Mouse (Mus musculus): ENCODE data around the gene Kazn.

Kazn gene

GRCm38 (mm10) chr4:142239240-142240126 is at the start of gene Kazn:
Gene Kazn, minus strand, starts transcription at chr4:142239401.
- peak; percentile 96 for DNase-seq (ENCODE audit: low spot score)

GRCm38 (mm10) chr4:142285471-142285870 is 46.3 kb upstream of the Kazn start:
- DNase-seq (ENCODE audit: low spot score): no peak

- DNase-seq (ENCODE audit: low spot score): no peak
Observed at GRCm38 (mm10) chr4:142283867-142284266, 44.7 kb upstream of the Kazn start.

- no peak for DNase-seq (ENCODE audit: low spot score)
Observed at GRCm38 (mm10) chr4:142278197-142278575, 39.0 kb upstream of the Kazn start.

- no peak for DNase-seq (ENCODE audit: low spot score)
Observed at GRCm38 (mm10) chr4:142277481-142278196, 38.4 kb upstream of the Kazn start.

GRCm38 (mm10) chr4:142275242-142275641 is 36.0 kb upstream of the Kazn start:
- DNase-seq (ENCODE audit: low spot score): no peak

DNA sequence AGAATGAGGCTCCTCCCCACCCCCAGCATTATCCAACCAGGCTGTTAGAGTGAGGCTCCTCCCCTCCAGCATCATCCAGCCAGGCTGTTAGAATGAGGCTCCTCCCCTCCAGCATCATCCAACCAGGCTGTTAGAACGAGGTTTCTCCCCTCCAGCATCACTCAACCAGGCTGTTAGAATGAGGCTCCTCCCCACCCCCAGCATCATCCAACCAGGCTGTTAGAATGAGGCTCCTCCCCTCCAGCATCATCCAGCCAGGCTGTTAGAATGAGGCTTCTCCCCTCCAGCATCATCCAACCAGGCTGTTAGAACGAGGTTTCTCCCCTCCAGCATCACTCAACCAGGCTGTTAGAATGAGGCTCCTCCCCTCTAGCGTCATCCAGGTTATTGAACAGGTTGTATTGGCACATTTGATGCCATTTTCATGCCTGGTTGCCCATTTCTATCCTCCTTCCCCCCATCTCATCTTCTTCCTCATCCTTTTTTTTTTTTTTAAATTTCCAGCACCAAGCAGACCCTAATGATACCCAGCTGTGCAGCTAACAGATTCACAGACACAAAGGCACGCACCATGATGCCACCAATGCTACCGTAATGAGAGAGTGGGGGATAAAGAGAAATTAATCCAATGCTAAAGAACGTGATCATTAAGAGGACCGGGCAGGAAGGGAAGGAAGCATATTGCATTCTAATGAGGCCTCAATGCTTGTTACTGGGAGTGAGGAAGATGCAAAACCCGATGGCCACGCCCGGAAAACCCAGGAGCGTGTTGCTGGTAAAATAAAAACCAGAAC is 35.4 kb upstream of the Kazn start:
- no peak for DNase-seq (ENCODE audit: low spot score)

- DNase-seq (ENCODE audit: low spot score): no peak
Observed at GRCm38 (mm10) chr4:142271506-142271905, 32.3 kb upstream of the Kazn start.

DNA sequence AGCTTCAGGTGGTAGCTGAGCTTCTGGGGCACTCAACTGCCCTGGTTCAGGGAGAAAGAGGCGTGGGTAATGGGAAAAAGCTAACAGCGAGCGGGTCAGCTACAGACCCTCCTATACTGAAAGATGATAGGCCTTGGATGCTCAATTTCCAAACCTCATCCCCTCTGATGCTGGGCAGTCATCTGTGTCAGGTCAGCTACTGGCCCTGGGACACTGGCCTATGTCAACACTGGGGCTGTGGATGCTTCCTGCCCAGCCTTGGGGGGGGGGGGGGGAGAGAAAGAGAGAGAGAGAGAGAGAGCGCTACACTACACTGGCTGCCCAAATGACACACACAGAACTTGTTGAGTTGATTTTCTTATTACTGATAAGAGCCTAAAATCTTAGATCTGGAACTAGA is 28.6 kb upstream of the Kazn start:
- no peak for DNase-seq (ENCODE audit: low spot score)

DNA sequence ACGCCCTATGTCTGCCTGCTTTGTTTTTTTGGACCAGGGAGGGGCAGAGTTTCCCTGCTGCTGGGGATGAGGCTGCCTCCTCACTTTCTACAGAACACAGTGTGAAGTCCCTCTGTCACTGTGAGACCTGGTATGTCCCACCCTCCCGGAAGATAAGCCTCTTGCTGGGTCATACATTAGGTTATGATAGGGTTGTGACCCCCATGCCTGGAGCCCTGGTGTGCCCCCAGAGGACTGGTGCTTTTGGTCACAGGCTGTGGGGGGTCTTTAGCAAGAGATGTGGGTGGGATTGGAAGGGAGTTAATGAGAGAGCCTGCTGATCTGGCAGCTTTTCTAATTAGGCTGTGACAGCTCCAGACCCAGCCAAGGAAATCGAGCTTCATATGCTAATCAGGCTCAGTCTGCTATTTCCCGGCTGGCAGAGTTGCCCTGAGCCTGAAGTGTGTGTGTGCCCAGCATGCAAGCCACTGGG is 28.2 kb upstream of the Kazn start:
- no peak for DNase-seq (ENCODE audit: low spot score)

DNA sequence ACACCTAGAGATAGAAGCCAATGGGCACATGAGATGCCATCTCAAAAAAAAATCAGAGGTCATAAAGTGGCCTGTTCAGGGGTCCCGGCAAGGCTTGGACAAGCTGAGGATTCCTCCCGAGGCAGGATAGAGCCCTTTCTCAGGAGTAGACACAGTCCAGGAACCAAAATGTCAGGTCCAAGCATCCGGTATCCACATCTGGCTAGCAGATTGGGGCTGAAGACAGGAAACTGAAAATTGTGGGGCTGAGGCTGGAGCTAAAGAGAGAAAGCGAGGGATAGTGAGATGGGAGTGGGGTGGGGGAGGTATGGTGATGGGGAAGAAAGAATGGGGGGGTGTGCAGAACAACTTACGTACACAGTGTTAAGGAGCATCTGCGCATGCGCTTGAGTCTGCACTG is 25.1 kb upstream of the Kazn start:
- no peak for DNase-seq (ENCODE audit: low spot score)

GRCm38 (mm10) chr4:142261725-142262124 is 22.5 kb upstream of the Kazn start:
- DNase-seq (ENCODE audit: low spot score): no peak

DNA sequence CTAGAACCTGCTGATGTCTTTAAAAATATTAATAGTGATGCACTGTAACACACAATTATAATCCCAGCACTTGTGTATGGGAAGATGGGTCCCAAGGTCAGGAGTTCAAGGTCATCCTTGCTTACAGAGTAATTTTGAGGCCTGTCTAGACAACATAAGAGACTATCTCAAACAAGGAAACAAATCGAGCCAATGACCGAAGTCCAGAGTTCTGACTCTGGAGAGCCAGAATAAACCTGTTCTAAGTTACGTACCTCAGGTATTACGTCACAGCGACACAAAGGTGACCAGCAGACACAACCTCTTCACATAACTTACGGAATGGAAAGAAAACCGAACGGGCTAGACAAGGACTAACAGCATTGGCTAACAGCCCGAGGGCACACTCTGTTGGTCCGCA is 19.5 kb upstream of the Kazn start:
- DNase-seq (ENCODE audit: low spot score): no peak

- DNase-seq (ENCODE audit: low spot score): no peak
Observed at GRCm38 (mm10) chr4:142254088-142254487, 14.9 kb upstream of the Kazn start.

GRCm38 (mm10) chr4:142251471-142252354 is 12.5 kb upstream of the Kazn start:
- DNase-seq (ENCODE audit: low spot score): no peak

GRCm38 (mm10) chr4:142250054-142250453 is 10.9 kb upstream of the Kazn start:
- DNase-seq (ENCODE audit: low spot score): no peak

GRCm38 (mm10) chr4:142249401-142249800 is 10.2 kb upstream of the Kazn start:
- no peak for DNase-seq (ENCODE audit: low spot score)

GRCm38 (mm10) chr4:142248426-142248825 is 9.2 kb upstream of the Kazn start:
- DNase-seq (ENCODE audit: low spot score): no peak

GRCm38 (mm10) chr4:142246698-142247097 is 7.5 kb upstream of the Kazn start:
- DNase-seq (ENCODE audit: low spot score): no peak

DNA sequence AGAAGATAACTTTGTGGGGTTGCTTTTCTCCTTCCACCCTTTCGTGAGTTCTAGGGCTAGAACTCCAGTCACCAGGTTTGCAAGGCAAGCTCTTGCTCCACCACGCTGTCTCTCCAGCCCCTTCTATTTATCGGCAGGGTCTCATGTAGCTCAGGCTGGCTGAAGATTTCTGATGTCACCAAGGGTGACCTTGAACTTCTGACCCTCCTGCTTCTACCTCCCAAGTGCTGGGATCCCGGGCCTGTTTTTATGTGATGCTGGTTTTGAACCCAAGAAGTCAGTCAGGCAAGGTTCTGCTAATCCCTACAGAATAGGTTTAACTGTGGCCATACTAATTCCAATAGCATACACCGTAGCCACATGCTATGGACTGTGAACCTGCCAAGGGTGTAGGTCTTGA is 5.4 kb upstream of the Kazn start:
- DNase-seq (ENCODE audit: low spot score): no peak

GRCm38 (mm10) chr4:142242750-142243383 is 3.7 kb upstream of the Kazn start:
- DNase-seq (ENCODE audit: low spot score): no peak

Measured in yolk sac, embryonic 10.5 days (tissue).